Mouse (Mus musculus) midbrain, embryonic 10.5 days (tissue): Measurements from ENCODE around the gene Cadps. TPM values are rescaled to one million over a fixed set of nuclear protein-coding genes. Genes with fewer than 3 reads are reported as not detected.

ENCODE experiments used
- DNase-seq: peaks from one replicate; pipeline ENCODE4 v3.0.0-alpha.2; 2017; ENCODE audit warnings: low spot score
- H3K27ac ChIP-seq: fragments of 300-500 bp; sonication (generic); replicated peaks from 2 replicates; pipeline ENCODE4 v1.5.1; 2016; ENCODE audit warnings: mild to moderate bottlenecking
- H3K27me3 ChIP-seq: fragments of 300-500 bp; sonication (generic); 2 replicates; pipeline ENCODE4 v1.6.1; 2016; ENCODE audit warnings: low read depth, mild to moderate bottlenecking; ENCODE audit not compliant: poor library complexity, severe bottlenecking
- H3K36me3 ChIP-seq: fragments of 300-500 bp; sonication (generic); 2 replicates; pipeline ENCODE4 v1.6.1; 2016; ENCODE audit warnings: mild to moderate bottlenecking, moderate library complexity
- H3K4me1 ChIP-seq: fragments of 300-500 bp; sonication (generic); 2 replicates; pipeline ENCODE4 v1.6.1; 2016
- H3K4me3 ChIP-seq: fragments of 300-500 bp; sonication (generic); 2 replicates; pipeline ENCODE4 v1.5.1; 2016; ENCODE audit warnings: mild to moderate bottlenecking, moderate library complexity
- H3K9me3 ChIP-seq: fragments of 300-500 bp; sonication (generic); replicated peaks from 2 replicates; pipeline ENCODE4 v1.6.1; 2016; ENCODE audit warnings: mild to moderate bottlenecking
- WGBS: fragments of 180-500 bp; shearing (Covaris S2); methylation state at CpG from one replicate; pipeline ENCODE4 v1.1.7; 2016; 5-methylcytosine and 5-hydroxymethylcytosine counted together
- polyA plus RNA-seq: library from polyadenylated mRNA; unstranded; fragments of >200 nt; fragmentation: Nextera tagmentation; extraction: Ambion mirVana; gene quantifications from 2 replicates; pipeline ENCODE4 v1.2.1, GENCODE M21; 2016

Gene Cadps
- polyA plus RNA-seq, 1 experiment from 2014 or later, result 4.3 TPM

DNA sequence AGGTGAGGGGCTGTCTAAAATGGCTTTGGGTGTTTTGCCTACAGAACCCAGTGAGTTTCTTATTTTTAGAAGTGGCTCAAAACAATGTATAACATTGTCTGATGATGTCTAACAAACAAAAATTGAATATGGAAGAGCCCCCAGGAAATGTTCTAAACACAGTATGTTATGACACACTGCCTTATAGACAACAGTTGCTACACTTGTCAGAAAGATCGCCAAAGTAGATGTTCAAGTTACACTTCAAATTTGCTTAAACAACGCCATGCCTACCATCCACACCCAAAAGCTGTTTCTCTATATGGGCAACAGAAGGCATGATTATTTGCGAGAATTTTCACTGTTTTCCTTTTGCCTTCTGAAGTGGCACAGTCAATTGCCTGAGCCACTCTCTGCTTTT lies 10.8 kb downstream of the Cadps start:
- Histone ChIP-seq H3K9me3 (no peaks in the 10 kb centered on the region), H3K4me3 (no peak overlapping the region), H3K4me1 (no peaks in the 10 kb centered on the region), H3K27me3 (no peaks in the 10 kb centered on the region), H3K27ac (no peak overlapping the region), H3K36me3 (no peaks in the 10 kb centered on the region)
- WGBS, result 94% methylated on average over 3 of the region's 3 CpGs
- no peak for DNase-seq

DNA sequence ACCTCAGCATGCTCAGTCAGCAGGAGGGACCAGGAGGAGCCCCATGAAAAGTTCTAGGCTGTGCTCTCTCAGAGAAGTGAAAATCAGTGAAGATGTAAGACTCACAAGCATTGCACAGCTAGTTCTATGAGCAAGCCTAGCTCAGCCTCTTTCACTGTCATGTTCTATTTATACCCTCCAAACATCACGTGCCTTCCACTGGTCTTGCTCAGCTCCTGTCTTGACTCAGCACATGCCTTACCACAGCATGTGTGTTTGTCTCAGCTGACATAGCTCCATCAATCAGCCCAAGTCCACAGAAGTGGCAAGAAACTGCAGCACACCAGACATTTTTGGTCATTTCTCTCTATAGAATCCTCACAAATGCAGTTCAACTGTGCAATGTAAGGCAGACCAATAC lies 19.9 kb downstream of the Cadps start:
- 92% methylated on average over 1 of the region's 1 CpGs for WGBS

DNA sequence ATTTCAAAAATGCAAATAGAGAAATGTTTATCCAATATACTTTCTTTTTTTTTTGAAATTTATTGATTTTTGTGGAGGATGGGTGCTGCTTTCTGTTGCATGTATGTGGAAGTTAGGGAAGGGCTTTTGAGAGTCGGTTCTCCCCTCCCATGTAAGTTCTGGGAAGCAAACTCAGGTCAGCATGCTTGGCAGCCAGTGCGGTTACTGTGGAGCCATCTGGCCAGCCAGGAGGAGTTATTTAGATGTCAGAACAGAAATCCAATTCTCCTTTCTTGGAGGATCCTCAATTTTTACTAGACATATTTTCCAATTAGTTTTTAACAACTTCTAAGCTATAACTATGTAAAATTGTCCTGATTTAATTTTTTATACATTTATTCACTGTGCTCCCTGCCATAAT lies 21.8 kb downstream of the Cadps start:
- 92% methylated on average over 2 of the region's 2 CpGs for WGBS
- DNase-seq, result no peak
- Histone ChIP-seq H3K4me1 (no peaks in the 10 kb centered on the region), H3K9me3 (no peaks in the 10 kb centered on the region), H3K27me3 (no peaks in the 10 kb centered on the region), H3K27ac (no peak overlapping the region), H3K4me3 (no peak overlapping the region), H3K36me3 (no peaks in the 10 kb centered on the region)

More for the DNA sequence above, 19.9 kb downstream of the Cadps start:
- DNase-seq, result no peak
- Histone ChIP-seq H3K36me3 (no peaks in the 10 kb centered on the region), H3K9me3 (no peaks in the 10 kb centered on the region), H3K27ac (no peak overlapping the region), H3K4me1 (no peaks in the 10 kb centered on the region), H3K27me3 (no peaks in the 10 kb centered on the region), H3K4me3 (no peak overlapping the region)

DNA sequence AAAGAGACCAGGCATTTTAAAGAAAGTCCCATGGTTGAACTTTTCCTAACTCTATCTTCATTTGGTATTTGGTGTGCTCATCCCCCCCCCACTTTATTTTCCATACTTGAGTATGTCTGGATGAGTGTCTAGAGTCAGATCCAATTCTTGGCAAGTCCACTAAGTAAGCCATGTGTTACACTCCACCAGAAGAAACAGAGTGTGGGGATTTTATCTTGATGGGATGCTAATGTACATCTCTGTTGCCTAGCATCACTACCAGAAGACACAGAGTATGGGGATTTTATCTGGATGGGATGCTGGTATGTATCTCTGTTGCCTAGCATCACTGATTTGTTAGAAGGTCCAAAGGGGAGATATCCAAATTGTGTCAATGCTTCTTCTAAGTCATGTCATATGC lies 24.0 kb downstream of the Cadps start:
- no peaks in the 10 kb centered on the region for H3K27me3 ChIP-seq

DNA sequence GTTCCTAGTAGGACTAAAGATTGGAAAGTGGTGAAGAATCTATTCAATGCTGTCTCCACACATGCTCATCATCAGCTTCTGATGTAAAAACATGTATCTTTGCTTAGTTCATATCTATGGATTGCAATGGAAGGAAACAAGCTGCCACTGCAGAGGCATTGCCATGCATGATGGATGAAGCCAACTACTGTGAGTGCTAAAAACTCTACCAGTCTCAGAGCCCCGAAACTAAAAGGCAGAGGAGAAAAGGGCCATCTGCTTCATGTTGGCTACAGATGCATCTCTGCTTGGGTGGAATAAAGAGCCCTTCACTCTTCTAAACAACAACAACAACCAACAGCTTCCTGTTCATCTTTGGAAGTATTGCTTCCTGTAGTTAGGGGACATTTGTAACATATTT lies 38.6 kb downstream of the Cadps start:
- WGBS, result 73% methylated on average over 1 of the region's 1 CpGs
- H3K27me3 ChIP-seq, result no peaks in the 10 kb centered on the region
- no peaks in the 10 kb centered on the region for H3K9me3 ChIP-seq
- H3K36me3 ChIP-seq, result no peaks in the 10 kb centered on the region
- H3K4me3 ChIP-seq, result no peak overlapping the region
- DNase-seq, result no peak
- H3K27ac ChIP-seq, result no peak overlapping the region
- no peaks in the 10 kb centered on the region for H3K4me1 ChIP-seq

More for the DNA sequence above, 24.0 kb downstream of the Cadps start:
- no peaks in the 10 kb centered on the region for H3K4me1 ChIP-seq
- H3K9me3 ChIP-seq, result no peaks in the 10 kb centered on the region
- no peak overlapping the region for H3K27ac ChIP-seq
- no peak overlapping the region for H3K4me3 ChIP-seq
- DNase-seq, result no peak
- no peaks in the 10 kb centered on the region for H3K36me3 ChIP-seq

DNA sequence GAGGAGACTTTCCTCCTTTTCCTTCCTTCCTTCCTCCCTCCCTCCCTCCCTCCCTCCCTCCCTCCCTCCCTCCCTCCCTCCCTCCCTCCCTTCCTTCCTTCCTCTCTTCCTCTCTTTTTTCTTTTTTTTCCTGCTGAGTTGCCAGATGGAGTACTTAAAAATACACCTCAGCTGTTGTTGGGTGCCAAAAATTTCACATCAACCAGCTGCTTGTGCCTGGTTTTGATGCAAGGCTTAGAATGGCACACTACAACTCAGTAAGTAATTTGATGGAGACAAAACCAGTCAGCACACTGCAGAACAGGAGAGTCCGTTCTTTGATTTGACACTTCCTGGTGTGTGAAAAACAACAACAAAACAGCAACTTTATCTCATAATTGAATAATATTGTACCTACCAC lies 42.9 kb downstream of the Cadps start:
- no peaks in the 10 kb centered on the region for H3K4me1 ChIP-seq
- no peaks in the 10 kb centered on the region for H3K36me3 ChIP-seq
- no peak for DNase-seq
- H3K9me3 ChIP-seq, result no peaks in the 10 kb centered on the region
- WGBS, result 88% methylated on average over 1 of the region's 1 CpGs
- no peak overlapping the region for H3K4me3 ChIP-seq
- H3K27ac ChIP-seq, result no peak overlapping the region
- H3K27me3 ChIP-seq, result no peaks in the 10 kb centered on the region

DNA sequence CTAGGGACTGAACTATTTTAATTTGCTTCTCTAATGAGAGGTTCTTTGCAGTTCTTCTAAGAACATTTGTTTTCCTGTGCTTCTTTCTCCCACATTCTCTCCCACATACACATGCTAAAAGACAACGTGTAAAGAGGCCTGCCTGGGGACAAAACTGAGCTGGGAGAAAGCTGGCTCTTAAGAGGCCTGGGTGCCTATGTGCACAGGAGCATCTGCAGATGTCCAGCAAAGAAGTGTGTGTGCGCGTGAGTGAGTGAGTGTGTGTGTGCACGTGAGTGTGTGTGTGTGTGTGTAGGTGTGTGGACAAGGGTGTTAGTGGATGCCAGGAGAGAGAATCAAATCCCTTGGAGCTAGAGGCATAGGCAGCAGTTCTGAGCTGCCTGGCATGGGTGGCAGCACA lies 44.9 kb downstream of the Cadps start:
- Histone ChIP-seq H3K36me3 (no peaks in the 10 kb centered on the region), H3K4me3 (no peak overlapping the region), H3K27ac (no peak overlapping the region), H3K27me3 (no peaks in the 10 kb centered on the region), H3K4me1 (no peaks in the 10 kb centered on the region), H3K9me3 (no peaks in the 10 kb centered on the region)
- WGBS, result 84% methylated on average over 4 of the region's 4 CpGs
- no peak for DNase-seq

DNA sequence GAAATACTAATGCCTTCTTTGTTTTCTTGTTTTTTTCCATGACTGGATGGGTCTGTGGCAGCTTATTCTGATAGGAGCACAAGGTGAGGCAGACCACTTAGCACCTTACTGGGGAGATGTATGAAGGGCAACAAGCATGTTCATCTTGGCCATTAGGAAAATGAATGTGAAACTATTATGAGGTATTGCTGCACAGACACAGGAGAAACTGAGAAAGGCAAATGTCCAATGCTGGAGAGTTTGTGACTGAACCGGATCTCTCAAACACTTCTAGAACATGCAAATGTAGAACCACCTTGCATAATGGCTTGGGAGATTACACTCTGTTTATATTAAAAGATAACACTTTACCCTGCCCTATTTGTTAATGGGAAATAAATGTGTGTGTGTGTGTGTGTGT lies 54.0 kb downstream of the Cadps start:
- no peaks in the 10 kb centered on the region for H3K4me1 ChIP-seq
- H3K27me3 ChIP-seq, result no peaks in the 10 kb centered on the region
- no peak overlapping the region for H3K27ac ChIP-seq
- H3K36me3 ChIP-seq, result no peaks in the 10 kb centered on the region
- no peak for DNase-seq
- no peak overlapping the region for H3K4me3 ChIP-seq
- 94% methylated on average over 1 of the region's 1 CpGs for WGBS
- H3K9me3 ChIP-seq, result no peaks in the 10 kb centered on the region

DNA sequence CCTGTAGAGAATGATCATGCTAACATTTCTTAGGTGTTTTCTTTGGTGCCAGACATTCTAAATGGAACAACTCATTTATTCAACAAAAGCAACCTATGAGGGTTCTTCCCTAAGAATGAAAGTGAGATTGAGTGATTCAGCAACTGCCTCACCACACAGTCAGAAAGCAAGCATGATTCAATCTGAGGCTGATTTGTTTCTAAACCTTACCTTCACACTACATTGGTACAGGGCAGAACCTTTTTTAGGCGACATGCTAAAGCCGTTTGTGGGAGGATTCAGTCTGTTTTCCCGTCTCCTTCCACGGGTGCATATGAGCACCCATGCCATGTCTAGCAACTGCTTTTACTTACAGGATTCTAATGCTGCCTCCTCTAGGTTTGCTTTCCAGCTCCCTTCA lies 69.6 kb downstream of the Cadps start:
- 94% methylated on average over 4 of the region's 4 CpGs for WGBS

DNA sequence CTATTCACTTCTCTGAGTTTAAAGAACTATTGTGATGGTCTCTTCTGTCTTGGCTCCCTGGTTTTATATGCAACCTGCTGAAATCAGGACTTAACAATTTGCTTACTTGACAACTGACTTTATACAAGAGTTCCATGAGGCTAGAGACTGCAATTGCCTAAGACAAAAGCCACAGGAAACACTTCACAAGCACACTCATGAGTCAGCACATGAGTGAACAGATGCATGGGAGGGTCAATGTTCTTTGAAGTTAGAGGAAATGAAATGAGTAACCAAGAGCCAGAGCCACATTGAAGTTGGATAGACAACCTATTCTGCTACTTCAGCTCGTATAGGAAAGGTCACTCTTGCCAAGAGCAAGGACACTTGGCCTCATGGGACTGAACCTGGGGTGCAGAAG lies 71.1 kb downstream of the Cadps start:
- H3K36me3 ChIP-seq, result no peaks in the 10 kb centered on the region
- no peaks in the 10 kb centered on the region for H3K27me3 ChIP-seq
- H3K4me1 ChIP-seq, result no peaks in the 10 kb centered on the region
- 91% methylated on average over 1 of the region's 1 CpGs for WGBS
- DNase-seq, result no peak
- no peak overlapping the region for H3K27ac ChIP-seq
- no peak overlapping the region for H3K4me3 ChIP-seq
- no peaks in the 10 kb centered on the region for H3K9me3 ChIP-seq

More for the DNA sequence above, 69.6 kb downstream of the Cadps start:
- Histone ChIP-seq H3K36me3 (no peaks in the 10 kb centered on the region), H3K27ac (no peak overlapping the region), H3K27me3 (no peaks in the 10 kb centered on the region), H3K4me3 (no peak overlapping the region), H3K4me1 (no peaks in the 10 kb centered on the region), H3K9me3 (no peaks in the 10 kb centered on the region)
- DNase-seq, result no peak

DNA sequence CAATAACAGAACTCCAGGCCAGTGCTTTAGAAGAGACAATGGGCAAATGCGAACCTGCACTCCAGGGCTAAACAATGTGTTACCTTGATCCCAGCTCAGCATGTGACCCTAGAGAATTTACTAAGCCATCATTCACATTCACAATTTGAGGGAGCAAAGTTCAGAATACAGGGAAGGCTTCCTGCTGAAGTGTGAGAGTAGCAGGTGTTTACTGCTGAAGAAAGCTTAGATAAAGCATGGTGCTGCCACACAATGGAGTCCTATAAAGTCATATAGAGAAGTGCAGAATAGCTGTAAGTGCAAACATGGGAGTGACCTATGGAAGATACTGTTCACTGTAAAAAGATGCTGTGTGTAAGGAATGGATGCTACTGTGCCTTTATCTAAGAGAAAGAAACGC lies 91.9 kb downstream of the Cadps start:
- 79% methylated on average over 2 of the region's 2 CpGs for WGBS
- H3K27me3 ChIP-seq, result no peaks in the 10 kb centered on the region
- H3K27ac ChIP-seq, result no peak overlapping the region
- no peak for DNase-seq
- no peaks in the 10 kb centered on the region for H3K36me3 ChIP-seq
- no peaks in the 10 kb centered on the region for H3K9me3 ChIP-seq
- no peaks in the 10 kb centered on the region for H3K4me1 ChIP-seq
- no peak overlapping the region for H3K4me3 ChIP-seq

DNA sequence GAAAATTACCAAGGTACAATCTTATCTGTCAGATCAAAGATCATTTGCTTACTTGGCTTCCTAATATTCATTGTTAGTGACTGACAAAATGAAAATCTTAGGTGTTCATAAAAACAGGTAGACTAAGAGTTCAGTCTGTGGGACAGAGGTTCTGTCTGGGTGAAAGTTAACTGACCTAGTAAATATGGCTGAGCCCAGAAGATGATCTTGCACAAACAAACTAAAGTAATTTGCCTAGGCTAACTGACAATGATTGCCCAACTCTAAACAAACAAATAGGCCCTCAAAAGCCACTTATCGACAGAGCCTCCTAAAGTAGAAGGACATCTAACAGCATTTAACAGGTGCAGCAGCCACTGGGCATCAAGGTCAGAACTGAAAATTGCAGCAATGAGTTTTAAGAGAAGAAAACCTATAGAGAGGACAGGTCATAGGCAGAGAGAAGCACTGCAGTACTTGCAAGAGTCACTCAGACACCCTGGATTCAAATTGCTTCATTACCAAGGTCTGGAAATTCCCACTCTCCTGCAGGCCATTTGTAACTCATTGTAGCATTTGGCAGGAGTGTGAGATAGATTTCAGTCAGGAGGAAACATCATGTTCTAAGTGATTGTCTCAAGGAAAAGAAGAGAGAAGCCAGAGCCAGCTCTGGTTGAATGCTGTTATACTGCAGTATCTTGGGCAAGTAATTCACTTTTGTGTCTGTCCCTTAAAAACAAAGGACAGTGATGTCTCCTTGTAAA lies 100.3 kb downstream of the Cadps start:
- no peak for DNase-seq
- no peaks in the 10 kb centered on the region for H3K27me3 ChIP-seq
- H3K9me3 ChIP-seq, result no peaks in the 10 kb centered on the region
- no peak overlapping the region for H3K4me3 ChIP-seq
- no peaks in the 10 kb centered on the region for H3K36me3 ChIP-seq
- H3K27ac ChIP-seq, result no peak overlapping the region
- H3K4me1 ChIP-seq, result peaks cover 4% of the 10 kb centered on the region; the same call in 1 of the 2 replicates
- 86% methylated on average over 1 of the region's 1 CpGs for WGBS

DNA sequence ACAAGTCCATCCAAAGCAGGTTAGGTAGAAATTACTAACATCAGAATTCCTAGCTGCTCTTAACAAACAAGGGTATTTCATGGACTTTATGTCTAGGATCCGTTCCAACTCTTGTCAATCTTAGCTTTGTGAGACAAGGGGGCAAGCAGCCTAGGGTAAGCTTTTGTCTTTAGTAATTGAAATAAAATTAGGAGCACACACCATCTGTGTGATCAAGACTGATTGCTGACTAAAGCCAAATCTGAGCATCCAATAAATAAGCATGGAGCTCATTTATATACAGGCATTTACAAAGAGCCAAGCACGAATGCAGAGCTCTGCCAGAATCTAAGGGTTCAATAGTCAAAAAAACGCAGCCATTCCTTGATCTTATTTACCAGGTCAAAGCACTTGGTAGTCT lies 104.1 kb downstream of the Cadps start:
- no peak for DNase-seq
- Histone ChIP-seq H3K36me3 (no peaks in the 10 kb centered on the region), H3K4me1 (no peaks in the 10 kb centered on the region), H3K27ac (no peak overlapping the region), H3K4me3 (no peak overlapping the region), H3K9me3 (no peaks in the 10 kb centered on the region), H3K27me3 (no peaks in the 10 kb centered on the region)
- WGBS, result 56% methylated on average over 3 of the region's 3 CpGs
